ENCODE assay signal across 10 mouse cellular contexts in genomic region chr4:70579654-70580053, GRCm38 (mm10). TPM values are rescaled to one million over a fixed set of nuclear protein-coding genes. Genes with fewer than 3 reads are reported as not detected.
A peak's percentile ranks its signal among the peaks of the same experiment; 100 is the strongest.
DNase-seq lines count a peak whose midpoint lies in the region; ATAC-seq and TF ChIP-seq lines count a peak whose summit lies in the region.
"Had no signal": no experiment of that assay in that cellular context is flagged by ENCODE, and none has a peak within 500 bp of the region (broad histone marks: within the 10 kb centered on the region; RNA-seq: fewer than 3 reads in every experiment).

No protein-coding gene starts in this region.

- H3K36me3 ChIP-seq in embryonic facial prominence, embryonic 14.5 days (ENCODE audit: control insufficient read depth, insufficient read depth, low read length): no peaks in the 10 kb centered on the region
- H3K36me3 ChIP-seq: heart, embryonic 13.5 days; neural tube, embryonic 13.5 days had no signal

- H3K4me2 ChIP-seq in embryonic facial prominence, embryonic 14.5 days (ENCODE audit: low read depth, low read length): no peak overlapping the region
- H3K4me2 ChIP-seq: heart, embryonic 13.5 days; neural tube, embryonic 13.5 days had no signal

- WGBS in embryonic facial prominence, embryonic 14.5 days: 55% methylated on average over 3 of the region's 3 CpGs

- TF ChIP-seq CTCF in gastrocnemius, adult 2 months (IDR thresholded peaks at IDR 0.05): peak; percentile 48

- H3K9ac ChIP-seq in embryonic facial prominence, embryonic 14.5 days (ENCODE audit: low read depth, low read length): no peak overlapping the region
- H3K9ac ChIP-seq: heart, embryonic 13.5 days; neural tube, embryonic 13.5 days had no signal

- peak; percentile 26 for DNase-seq in gastrocnemius, adult 2 months
- no peak for DNase-seq in gastrocnemius, postnatal 25 days
- peak; percentile 23 for DNase-seq in urinary bladder, adult 2 months (ENCODE audit: low spot score)
- DNase-seq in urinary bladder, postnatal 4 days (ENCODE audit: low spot score in 2 of 2): no peak
- peak; percentile 26 for DNase-seq in embryonic facial prominence, embryonic 14.5 days (ENCODE audit: low spot score)
- DNase-seq in layer of hippocampus, adult 18-20 months (ENCODE audit: low spot score in 2 of 2): peak; percentile 19 to 68
- DNase-seq in spleen, postnatal 4 days (ENCODE audit: low spot score in 2 of 2): no peak

- intact Hi-C loops in gastrocnemius, adult 2 months (cut with DNase I): loop anchor here (5.0 kb wide), 1 partner anchor 127 kb away; no protein-coding TSS in a partner anchor

- H3K4me3 ChIP-seq in gastrocnemius, adult 2 months: no peak overlapping the region
- H3K4me3 ChIP-seq in embryonic facial prominence, embryonic 14.5 days (ENCODE audit: low read depth, low read length): no peak overlapping the region
- H3K4me3 ChIP-seq: heart, embryonic 13.5 days; neural tube, embryonic 13.5 days had no signal

- no peak for ATAC-seq in embryonic facial prominence, embryonic 14.5 days (ENCODE audit: low read depth)
- ATAC-seq in megakaryocyte, adult 5-6 weeks (ENCODE audit: poor library complexity, severe bottlenecking): peak; percentile 71

- H3K9me3 ChIP-seq in embryonic facial prominence, embryonic 14.5 days (ENCODE audit: control insufficient read depth, low read length): no peaks in the 10 kb centered on the region
- H3K9me3 ChIP-seq: heart, embryonic 13.5 days; neural tube, embryonic 13.5 days had no signal

- H3K27me3 ChIP-seq in embryonic facial prominence, embryonic 14.5 days (replicated peaks; ENCODE audit: control insufficient read depth, insufficient read depth, low read length): no peaks in the 10 kb centered on the region
- H3K27me3 ChIP-seq: heart, embryonic 13.5 days; neural tube, embryonic 13.5 days had no signal

- no peaks in the 10 kb centered on the region for H3K4me1 ChIP-seq in embryonic facial prominence, embryonic 14.5 days (ENCODE audit: control insufficient read depth, insufficient read depth, low read length)
- H3K4me1 ChIP-seq: heart, embryonic 13.5 days; neural tube, embryonic 13.5 days had no signal

- H3K27ac ChIP-seq in gastrocnemius, adult 2 months: no peak overlapping the region
- H3K27ac ChIP-seq in embryonic facial prominence, embryonic 14.5 days (replicated peaks; ENCODE audit: low read depth, low read length): no peak overlapping the region
- H3K27ac ChIP-seq: heart, embryonic 13.5 days; neural tube, embryonic 13.5 days had no signal

RNA-seq across cellular contexts. Expression of gene Megf9, which starts 44.9 kb away (rescaled TPM):
- total RNA-seq in gastrocnemius, adult 2 months (2021): 1 to 10 TPM; 2.6 to 3.8 TPM
- 1 to 10 TPM; 3.9 to 5.7 TPM for total RNA-seq in gastrocnemius, postnatal 25 days (2021)
- 9.9 and 10.6 TPM in 2 replicates for polyA plus RNA-seq in urinary bladder, adult 2 months (2012; rRNA removed)
- polyA plus RNA-seq in embryonic facial prominence, embryonic 14.5 days (2014; fragmentation: Nextera tagmentation; extraction: Ambion mirVana): 15.0 and 15.6 TPM in 2 replicates
- total RNA-seq in layer of hippocampus, adult 18-20 months (2021): 100 to 1,000 TPM; 124 to 125 TPM
- 53.4 and 59.1 TPM in 2 replicates for total RNA-seq in megakaryocyte, adult 5-6 weeks (2015)
- total RNA-seq in megakaryocyte, adult 5-6 weeks (2017): 26.8 and 36.8 TPM in 2 replicates

Comparison
In these comparisons a context has a peak if more than half of its experiments do, and no peak if none do; other contexts are left out.
1. DNase-seq: peak in gastrocnemius, adult 2 months (single experiment), urinary bladder, adult 2 months (single experiment), embryonic facial prominence, embryonic 14.5 days (single experiment) and layer of hippocampus, adult 18-20 months (2 of 2); none in gastrocnemius, postnatal 25 days (single experiment), urinary bladder, postnatal 4 days (0 of 2) and spleen, postnatal 4 days (0 of 2).
2. RNA of gene Megf9, which starts 44.9 kb away (total RNA-seq): 124 to 125 TPM in layer of hippocampus, adult 18-20 months and 26.8 to 59.1 TPM in megakaryocyte, adult 5-6 weeks; 3.9 to 5.7 TPM in gastrocnemius, postnatal 25 days and 2.6 to 3.8 TPM in gastrocnemius, adult 2 months; every median in the first group is over 4 times any median in the second.